Mouse (Mus musculus): ENCODE measurements around the gene Pgghg. TPM values are rescaled to one million over a fixed set of nuclear protein-coding genes. Genes with fewer than 3 reads are reported as not detected.

The Pgghg gene
- 23.1 and 24.9 TPM in 2 replicates for polyA plus RNA-seq (2015; fragmentation: Nextera tagmentation; extraction: Ambion mirVana)

GRCm38 (mm10) chr7:140941222-140942051, at the start of gene Pgghg:
Pgghg (plus strand) TSS chr7:140941391.
- Histone ChIP-seq H3K4me2 (peak within 1 kb of the TSS; percentile 65), H3K36me3 (peaks cover 20% of the 10 kb centered on the region), H3K9ac (peak within 1 kb of the TSS; percentile 71), H3K4me1 (peaks cover 33% of the 10 kb centered on the region), H3K27ac (peak within 1 kb of the TSS; percentile 97), H3K27me3 (no peaks in the 10 kb centered on the region; the same call in 1 of the 2 replicates), H3K4me3 (peak within 1 kb of the TSS; percentile 56), H3K9me3 (no peaks in the 10 kb centered on the region)
- WGBS = 1% methylated on average over 33 of the region's 33 CpGs
- ATAC-seq (ENCODE audit: insufficient number of reproducible peaks, low FRiP score, low TSS enrichment, low read depth) = peak; percentile 89

GRCm38 (mm10) chr7:140894031-140894430, 47.2 kb upstream of the Pgghg start:
- Histone ChIP-seq H3K4me1 (no peaks in the 10 kb centered on the region), H3K9ac (no peak overlapping the region), H3K9me3 (no peaks in the 10 kb centered on the region), H3K27me3 (no peaks in the 10 kb centered on the region), H3K4me3 (no peak overlapping the region), H3K27ac (no peak overlapping the region), H3K36me3 (peaks cover 77% of the 10 kb centered on the region), H3K4me2 (no peak overlapping the region)
- no peak for ATAC-seq (ENCODE audit: insufficient number of reproducible peaks, low FRiP score, low TSS enrichment, low read depth)
- WGBS = 89% methylated on average over 7 of the region's 7 CpGs

GRCm38 (mm10) chr7:140894611-140895010, 46.6 kb upstream of the Pgghg start:
- Histone ChIP-seq H3K36me3 (peaks cover 77% of the 10 kb centered on the region), H3K4me2 (no peak overlapping the region), H3K27me3 (no peaks in the 10 kb centered on the region), H3K9me3 (no peaks in the 10 kb centered on the region), H3K4me1 (no peaks in the 10 kb centered on the region), H3K9ac (no peak overlapping the region), H3K27ac (no peak overlapping the region), H3K4me3 (no peak overlapping the region)
- no peak for ATAC-seq (ENCODE audit: insufficient number of reproducible peaks, low FRiP score, low TSS enrichment, low read depth)
- 90% methylated on average over 3 of the region's 3 CpGs for WGBS

GRCm38 (mm10) chr7:140897863-140898262, 43.3 kb upstream of the Pgghg start:
- no peaks in the 10 kb centered on the region for H3K9me3 ChIP-seq
- no peak for ATAC-seq (ENCODE audit: insufficient number of reproducible peaks, low FRiP score, low TSS enrichment, low read depth)
- no peak overlapping the region for H3K27ac ChIP-seq
- peaks cover 61% of the 10 kb centered on the region for H3K36me3 ChIP-seq
- 0 out of 2 replicates have a peak, but pooled peaks cover 1% of the 10 kb centered on the region for H3K4me1 ChIP-seq
- H3K9ac ChIP-seq = no peak overlapping the region
- 79% methylated on average over 7 of the region's 7 CpGs for WGBS
- H3K27me3 ChIP-seq = no peaks in the 10 kb centered on the region
- H3K4me3 ChIP-seq = no peak overlapping the region
- H3K4me2 ChIP-seq = no peak overlapping the region

- 83% methylated on average over 3 of the region's 3 CpGs for WGBS
- ATAC-seq (ENCODE audit: insufficient number of reproducible peaks, low FRiP score, low TSS enrichment, low read depth) = no peak
- Histone ChIP-seq H3K9ac (no peak overlapping the region), H3K4me2 (no peak overlapping the region), H3K4me3 (no peak overlapping the region), H3K9me3 (no peaks in the 10 kb centered on the region), H3K27ac (no peak overlapping the region), H3K27me3 (no peaks in the 10 kb centered on the region), H3K36me3 (peaks cover 49% of the 10 kb centered on the region), H3K4me1 (0 out of 2 replicates have a peak, but pooled peaks cover 7% of the 10 kb centered on the region)
Measured at GRCm38 (mm10) chr7:140899121-140899520, 42.1 kb upstream of the Pgghg start.

- ATAC-seq (ENCODE audit: insufficient number of reproducible peaks, low FRiP score, low TSS enrichment, low read depth) = no peak
- H3K27me3 ChIP-seq = no peaks in the 10 kb centered on the region
- H3K27ac ChIP-seq = peak within 1 kb of the TSS; percentile 8; the same call in 1 of the 2 replicates
- peaks cover 40% of the 10 kb centered on the region for H3K36me3 ChIP-seq
- no peak within 1 kb of the TSS for H3K9ac ChIP-seq
- H3K4me2 ChIP-seq = no peak within 1 kb of the TSS
- 68% methylated on average over 10 of the region's 10 CpGs for WGBS
- no peaks in the 10 kb centered on the region for H3K9me3 ChIP-seq
- no peak within 1 kb of the TSS for H3K4me3 ChIP-seq
- H3K4me1 ChIP-seq = 0 out of 2 replicates have a peak, but pooled peaks cover 7% of the 10 kb centered on the region
Measured at GRCm38 (mm10) chr7:140900220-140900619, 41.0 kb upstream of the Pgghg start, which contains the start of gene Cox8b. Cox8b (minus strand) TSS chr7:140900446.

GRCm38 (mm10) chr7:140902036-140902875, 38.9 kb upstream of the Pgghg start:
- ATAC-seq (ENCODE audit: insufficient number of reproducible peaks, low FRiP score, low TSS enrichment, low read depth) = no peak

GRCm38 (mm10) chr7:140903212-140903611, 38.0 kb upstream of the Pgghg start:
- H3K36me3 ChIP-seq = peaks cover 18% of the 10 kb centered on the region
- no peak overlapping the region for H3K27ac ChIP-seq
- H3K4me1 ChIP-seq = peaks cover 9% of the 10 kb centered on the region; the same call in 1 of the 2 replicates
- no peak overlapping the region for H3K4me3 ChIP-seq
- WGBS = 19% methylated on average over 13 of the region's 13 CpGs
- no peak overlapping the region for H3K9ac ChIP-seq
- H3K27me3 ChIP-seq = no peaks in the 10 kb centered on the region
- ATAC-seq (ENCODE audit: insufficient number of reproducible peaks, low FRiP score, low TSS enrichment, low read depth) = no peak
- H3K9me3 ChIP-seq = no peaks in the 10 kb centered on the region
- no peak overlapping the region for H3K4me2 ChIP-seq

More at GRCm38 (mm10) chr7:140902036-140902875, 38.9 kb upstream of the Pgghg start:
- 0 out of 2 replicates have a peak, but pooled peaks cover 7% of the 10 kb centered on the region for H3K4me1 ChIP-seq
- 58% methylated on average over 15 of the region's 15 CpGs for WGBS
- H3K9ac ChIP-seq = 0 out of 2 replicates have a peak overlapping the region, but pooled peaks have one; percentile 4
- H3K4me2 ChIP-seq = no peak overlapping the region
- H3K4me3 ChIP-seq = no peak overlapping the region
- H3K9me3 ChIP-seq = no peaks in the 10 kb centered on the region
- peaks cover 27% of the 10 kb centered on the region for H3K36me3 ChIP-seq
- H3K27ac ChIP-seq = no peak overlapping the region
- H3K27me3 ChIP-seq = no peaks in the 10 kb centered on the region

- Histone ChIP-seq H3K27ac (no peak overlapping the region), H3K27me3 (no peaks in the 10 kb centered on the region), H3K4me1 (peaks cover 17% of the 10 kb centered on the region), H3K9ac (no peak overlapping the region), H3K36me3 (no peaks in the 10 kb centered on the region), H3K4me2 (no peak overlapping the region), H3K4me3 (no peak overlapping the region), H3K9me3 (no peaks in the 10 kb centered on the region)
- 70% methylated on average over 2 of the region's 2 CpGs for WGBS
- no peak for ATAC-seq (ENCODE audit: insufficient number of reproducible peaks, low FRiP score, low TSS enrichment, low read depth)
Measured at GRCm38 (mm10) chr7:140905642-140906081, 35.5 kb upstream of the Pgghg start.

- Histone ChIP-seq H3K27ac (no peak overlapping the region), H3K27me3 (no peaks in the 10 kb centered on the region), H3K36me3 (no peaks in the 10 kb centered on the region), H3K4me3 (no peak overlapping the region), H3K9ac (no peak overlapping the region), H3K4me1 (peaks cover 17% of the 10 kb centered on the region), H3K9me3 (no peaks in the 10 kb centered on the region), H3K4me2 (no peak overlapping the region)
- WGBS = 83% methylated on average over 13 of the region's 13 CpGs
- ATAC-seq (ENCODE audit: insufficient number of reproducible peaks, low FRiP score, low TSS enrichment, low read depth) = no peak
Measured at GRCm38 (mm10) chr7:140907131-140907530, 34.1 kb upstream of the Pgghg start.

- H3K4me3 ChIP-seq = no peak overlapping the region
- no peaks in the 10 kb centered on the region for H3K27me3 ChIP-seq
- no peak overlapping the region for H3K27ac ChIP-seq
- peaks cover 17% of the 10 kb centered on the region for H3K4me1 ChIP-seq
- WGBS = 83% methylated on average over 7 of the region's 7 CpGs
- no peak overlapping the region for H3K4me2 ChIP-seq
- no peak for ATAC-seq (ENCODE audit: insufficient number of reproducible peaks, low FRiP score, low TSS enrichment, low read depth)
- no peaks in the 10 kb centered on the region for H3K9me3 ChIP-seq
- H3K36me3 ChIP-seq = no peaks in the 10 kb centered on the region
- H3K9ac ChIP-seq = no peak overlapping the region
Measured at GRCm38 (mm10) chr7:140907697-140908096, 33.5 kb upstream of the Pgghg start.
